Mouse (Mus musculus): ENCODE data around the gene Irf2bp2. TPM values are rescaled to one million over a fixed set of nuclear protein-coding genes. Genes with fewer than 3 reads are reported as not detected.

Irf2bp2 gene
- polyA plus RNA-seq, 1 experiment: 81.2 TPM

- TF ChIP-seq POLR2A (IDR thresholded peaks at IDR 0.05; ENCODE audit: borderline replicate concordance, extremely low read depth, low read depth, low read length) (no peak), CTCF (IDR thresholded peaks at IDR 0.05; ENCODE audit: insufficient read depth, low read length) (0 out of 2 replicates have a peak, but pooled peaks have one; percentile 10)
- WGBS: 14% methylated on average over 3 of the region's 3 CpGs
- Histone ChIP-seq H3K4me1 (ENCODE audit: control insufficient read depth, insufficient read depth, low read length) (0 out of 2 replicates have a peak, but pooled peaks cover 4% of the 10 kb centered on the region), H3K4me3 (replicated peaks; ENCODE audit: extremely low read depth, low read depth, low read length) (no peak overlapping the region)
- no peak for DNase-seq
Measured at GRCm38 (mm10) chr8:126547841-126548240, 45.9 kb downstream of the Irf2bp2 start.

- H3K4me3 ChIP-seq (replicated peaks; ENCODE audit: extremely low read depth, low read depth, low read length): no peak overlapping the region
- TF ChIP-seq POLR2A (IDR thresholded peaks at IDR 0.05; ENCODE audit: borderline replicate concordance, extremely low read depth, low read depth, low read length): no peak
- no peak for TF ChIP-seq CTCF (IDR thresholded peaks at IDR 0.05; ENCODE audit: insufficient read depth, low read length)
- 88% methylated on average over 4 of the region's 4 CpGs for WGBS
- no peak for DNase-seq
- 0 out of 2 replicates have a peak, but pooled peaks cover 4% of the 10 kb centered on the region for H3K4me1 ChIP-seq (ENCODE audit: control insufficient read depth, insufficient read depth, low read length)
Measured at GRCm38 (mm10) chr8:126547361-126547760, 46.4 kb downstream of the Irf2bp2 start.

- no peak overlapping the region for H3K4me3 ChIP-seq (replicated peaks; ENCODE audit: extremely low read depth, low read depth, low read length)
- TF ChIP-seq POLR2A (IDR thresholded peaks at IDR 0.05; ENCODE audit: borderline replicate concordance, extremely low read depth, low read depth, low read length) (no peak), CTCF (IDR thresholded peaks at IDR 0.05; ENCODE audit: insufficient read depth, low read length) (no peak)
- H3K4me1 ChIP-seq (ENCODE audit: control insufficient read depth, insufficient read depth, low read length): 0 out of 2 replicates have a peak, but pooled peaks cover 4% of the 10 kb centered on the region
- WGBS: 88% methylated on average over 1 of the region's 1 CpGs
- no peak for DNase-seq
Measured at GRCm38 (mm10) chr8:126546480-126546879, 47.3 kb downstream of the Irf2bp2 start.

GRCm38 (mm10) chr8:126543407-126543806 lies 50.4 kb downstream of the Irf2bp2 start:
- TF ChIP-seq CTCF (IDR thresholded peaks at IDR 0.05; ENCODE audit: insufficient read depth, low read length): no peak
- no peak for TF ChIP-seq POLR2A (IDR thresholded peaks at IDR 0.05; ENCODE audit: borderline replicate concordance, extremely low read depth, low read depth, low read length)
- H3K4me1 ChIP-seq (ENCODE audit: control insufficient read depth, insufficient read depth, low read length): peaks cover 14% of the 10 kb centered on the region
- H3K4me3 ChIP-seq (replicated peaks; ENCODE audit: extremely low read depth, low read depth, low read length): no peak overlapping the region
- WGBS: 86% methylated on average over 8 of the region's 8 CpGs
- no peak for DNase-seq

GRCm38 (mm10) chr8:126542757-126543156 lies 51.0 kb downstream of the Irf2bp2 start:
- H3K4me3 ChIP-seq (replicated peaks; ENCODE audit: extremely low read depth, low read depth, low read length): no peak overlapping the region
- DNase-seq: no peak
- H3K4me1 ChIP-seq (ENCODE audit: control insufficient read depth, insufficient read depth, low read length): peaks cover 9% of the 10 kb centered on the region
- no peak for TF ChIP-seq POLR2A (IDR thresholded peaks at IDR 0.05; ENCODE audit: borderline replicate concordance, extremely low read depth, low read depth, low read length)
- TF ChIP-seq CTCF (IDR thresholded peaks at IDR 0.05; ENCODE audit: insufficient read depth, low read length): no peak
- 75% methylated on average over 5 of the region's 5 CpGs for WGBS

- no peak for DNase-seq
- 65% methylated on average over 10 of the region's 10 CpGs for WGBS
- Histone ChIP-seq H3K4me3 (replicated peaks; ENCODE audit: extremely low read depth, low read depth, low read length) (no peak overlapping the region), H3K4me1 (ENCODE audit: control insufficient read depth, insufficient read depth, low read length) (peaks cover 14% of the 10 kb centered on the region)
- TF ChIP-seq POLR2A (IDR thresholded peaks at IDR 0.05; ENCODE audit: borderline replicate concordance, extremely low read depth, low read depth, low read length) (no peak), CTCF (IDR thresholded peaks at IDR 0.05; ENCODE audit: insufficient read depth, low read length) (no peak)
Measured at GRCm38 (mm10) chr8:126542090-126542689, 51.6 kb downstream of the Irf2bp2 start.

- no peak for DNase-seq
- TF ChIP-seq CTCF (IDR thresholded peaks at IDR 0.05; ENCODE audit: insufficient read depth, low read length) (no peak), POLR2A (IDR thresholded peaks at IDR 0.05; ENCODE audit: borderline replicate concordance, extremely low read depth, low read depth, low read length) (no peak)
- Histone ChIP-seq H3K4me3 (replicated peaks; ENCODE audit: extremely low read depth, low read depth, low read length) (no peak overlapping the region), H3K4me1 (ENCODE audit: control insufficient read depth, insufficient read depth, low read length) (peaks cover 17% of the 10 kb centered on the region)
- WGBS: 66% methylated on average over 5 of the region's 5 CpGs
Measured at GRCm38 (mm10) chr8:126540298-126540697, 53.5 kb downstream of the Irf2bp2 start.

- Histone ChIP-seq H3K4me1 (ENCODE audit: control insufficient read depth, insufficient read depth, low read length) (peaks cover 17% of the 10 kb centered on the region), H3K4me3 (replicated peaks; ENCODE audit: extremely low read depth, low read depth, low read length) (no peak overlapping the region)
- WGBS: 28% methylated on average over 10 of the region's 10 CpGs
- TF ChIP-seq POLR2A (IDR thresholded peaks at IDR 0.05; ENCODE audit: borderline replicate concordance, extremely low read depth, low read depth, low read length) (no peak), CTCF (IDR thresholded peaks at IDR 0.05; ENCODE audit: insufficient read depth, low read length) (no peak)
- DNase-seq: no peak
Measured at GRCm38 (mm10) chr8:126539355-126540093, 54.3 kb downstream of the Irf2bp2 start.

GRCm38 (mm10) chr8:126538648-126539354 lies 55.0 kb downstream of the Irf2bp2 start:
- 44% methylated on average over 11 of the region's 12 CpGs for WGBS
- TF ChIP-seq POLR2A (IDR thresholded peaks at IDR 0.05; ENCODE audit: borderline replicate concordance, extremely low read depth, low read depth, low read length) (no peak), CTCF (IDR thresholded peaks at IDR 0.05; ENCODE audit: insufficient read depth, low read length) (no peak)
- Histone ChIP-seq H3K4me1 (ENCODE audit: control insufficient read depth, insufficient read depth, low read length) (peaks cover 17% of the 10 kb centered on the region), H3K4me3 (replicated peaks; ENCODE audit: extremely low read depth, low read depth, low read length) (no peak overlapping the region)
- DNase-seq: no peak

Other genes with a start within 250 kb of the Irf2bp2 start
- 31.2 and 48.4 TPM in 2 replicates for gene Coa6, start 171.5 kb downstream of the Irf2bp2 start, polyA plus RNA-seq (2012; rRNA removed)
- 4.4 TPM in 2 replicates for gene Tarbp1, start 118.9 kb downstream of the Irf2bp2 start, polyA plus RNA-seq (2012; rRNA removed)